Mouse (Mus musculus) lung, adult 2 months (tissue): ENCODE measurements around the gene Gpr21. TPM values are rescaled to one million over a fixed set of nuclear protein-coding genes. Genes with fewer than 3 reads are reported as not detected.

Experiments used
- DNase-seq: peaks from one replicate; pipeline ENCODE4 v3.0.0; 2022
- H3K4me1 ChIP-seq: fragments of 200-500 bp; 2 replicates; pipeline ENCODE4 v1.6.1; 2011; ENCODE audit warnings: low read length; ENCODE audit not compliant: control insufficient read depth, insufficient read depth
- H3K4me3 ChIP-seq: fragments of 200-500 bp; replicated peaks from 2 replicates; pipeline ENCODE3; 2011; ENCODE audit warnings: low read depth, mild to moderate bottlenecking, control low read depth, low read length; ENCODE audit errors: extremely low read depth
- CTCF ChIP-seq: fragments of 200-500 bp; IDR thresholded peaks from 2 replicates; pipeline ENCODE4 v1.5.1; 2011; ENCODE audit warnings: mild to moderate bottlenecking, low read length, control low read depth; ENCODE audit not compliant: insufficient read depth
- POLR2A ChIP-seq: fragments of 200-500 bp; IDR thresholded peaks from 2 replicates; pipeline ENCODE4 v1.6.1; 2011; ENCODE audit warnings: low read depth, mild to moderate bottlenecking, control low read depth, low read length, borderline replicate concordance; ENCODE audit errors: extremely low read depth
- WGBS: fragments of 180-500 bp; shearing (Covaris S2); methylation state at CpG from one replicate; pipeline ENCODE4 v1.1.7; 2018; 5-methylcytosine and 5-hydroxymethylcytosine counted together
- polyA plus RNA-seq: library from polyadenylated mRNA; depleted of rRNA; stranded (reverse); fragments of >200 nt; gene quantifications from 2 replicates; pipeline ENCODE4 v1.2.3, GENCODE M21; 2012

Gpr21 gene
- polyA plus RNA-seq, 1 experiment = 0.73 TPM

DNA sequence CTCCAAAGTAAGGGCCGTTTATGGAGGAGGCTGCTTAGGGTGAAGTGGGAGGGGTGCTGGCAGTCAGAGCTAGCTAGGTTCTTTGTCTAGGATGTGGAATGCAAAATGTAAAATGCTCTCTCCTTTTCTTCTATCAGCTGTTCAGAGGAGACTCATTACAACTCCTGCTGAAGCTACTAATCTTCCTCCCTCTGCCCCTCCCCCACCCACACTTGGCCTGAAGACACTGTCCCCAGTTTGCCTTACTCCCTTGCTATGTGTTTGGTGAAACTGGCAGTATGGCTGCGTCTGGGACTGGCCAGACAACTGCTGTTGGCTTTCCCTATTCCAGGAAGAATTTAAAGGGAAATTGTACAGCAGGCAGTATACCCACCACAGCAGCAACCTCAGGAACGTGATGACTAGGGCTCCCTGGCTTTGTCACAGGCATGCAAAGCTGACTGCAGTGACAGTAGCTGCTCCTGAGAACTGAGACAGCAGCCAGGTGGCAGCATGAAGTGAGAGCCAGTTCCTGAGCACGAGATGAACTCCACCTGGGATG is 860 bp downstream of the Gpr21 start:
- DNase-seq = no peak
- peak overlapping the region; percentile 32 for H3K4me3 ChIP-seq
- no peak for TF ChIP-seq POLR2A
- no peak for TF ChIP-seq CTCF
- WGBS = 45% methylated on average over 4 of the region's 4 CpGs
- peaks cover 3% of the 10 kb centered on the region; the same call in 1 of the 2 replicates for H3K4me1 ChIP-seq

DNA sequence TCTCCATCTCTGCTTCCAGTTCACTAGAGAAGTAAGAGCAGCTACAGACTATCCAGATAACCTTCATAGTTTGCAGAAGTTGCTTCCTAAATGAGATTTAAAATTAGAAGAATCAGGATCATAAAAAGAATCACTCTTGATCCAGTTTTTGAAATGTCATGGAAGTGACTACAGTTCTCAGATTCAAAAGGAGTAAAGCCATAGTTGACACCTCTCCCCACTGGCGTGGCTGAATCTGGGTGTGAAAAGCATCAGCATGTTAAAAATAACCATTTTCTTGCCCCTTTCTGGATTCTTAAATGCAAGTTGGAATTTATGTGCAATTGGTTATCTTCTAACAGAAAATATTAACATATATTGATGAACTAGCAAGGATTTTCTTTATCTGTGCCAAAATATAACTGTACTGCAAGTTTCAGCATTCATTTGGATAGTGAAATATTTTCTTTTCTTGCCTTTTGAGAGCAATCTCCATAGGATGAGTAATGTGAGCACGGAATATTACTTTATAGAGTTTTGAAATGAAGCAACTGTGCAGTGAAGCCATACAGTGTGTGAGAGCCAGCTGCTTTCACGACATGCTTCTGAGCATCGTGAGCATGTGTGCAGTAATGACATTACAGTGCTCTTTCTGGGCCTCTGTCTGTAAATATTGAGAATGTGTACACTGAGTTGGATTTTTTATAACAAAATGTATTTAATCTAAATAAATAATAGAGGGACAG is 2.6 kb downstream of the Gpr21 start:
- 80% methylated on average over 4 of the region's 4 CpGs for WGBS
- no peak for DNase-seq
- H3K4me1 ChIP-seq = peaks cover 3% of the 10 kb centered on the region; the same call in 1 of the 2 replicates

DNA sequence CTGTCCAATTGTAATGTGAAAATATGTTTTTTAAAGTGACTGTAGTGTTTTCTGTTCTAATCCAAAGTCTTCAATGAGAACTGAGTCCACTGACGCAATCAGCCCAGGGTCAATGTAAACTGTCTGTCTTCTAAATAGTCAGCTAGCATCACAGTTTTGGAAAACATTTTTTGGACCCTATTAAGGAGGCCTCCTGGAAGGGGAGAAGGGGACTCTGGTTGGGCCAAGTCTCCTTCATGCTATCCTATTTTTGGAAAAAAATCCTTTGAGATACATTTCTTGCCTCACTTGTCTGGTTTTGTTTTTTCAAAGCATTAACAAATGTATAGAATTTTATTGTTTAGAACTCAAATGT is 3.1 kb downstream of the Gpr21 start:
- WGBS = 80% methylated on average over 1 of the region's 1 CpGs
- Histone ChIP-seq H3K4me3 (no peak overlapping the region), H3K4me1 (peaks cover 3% of the 10 kb centered on the region; the same call in 1 of the 2 replicates)
- TF ChIP-seq CTCF (no peak), POLR2A (no peak)
- no peak for DNase-seq

More for the DNA sequence above, 2.6 kb downstream of the Gpr21 start:
- no peak overlapping the region for H3K4me3 ChIP-seq
- TF ChIP-seq POLR2A = no peak
- TF ChIP-seq CTCF = no peak

DNA sequence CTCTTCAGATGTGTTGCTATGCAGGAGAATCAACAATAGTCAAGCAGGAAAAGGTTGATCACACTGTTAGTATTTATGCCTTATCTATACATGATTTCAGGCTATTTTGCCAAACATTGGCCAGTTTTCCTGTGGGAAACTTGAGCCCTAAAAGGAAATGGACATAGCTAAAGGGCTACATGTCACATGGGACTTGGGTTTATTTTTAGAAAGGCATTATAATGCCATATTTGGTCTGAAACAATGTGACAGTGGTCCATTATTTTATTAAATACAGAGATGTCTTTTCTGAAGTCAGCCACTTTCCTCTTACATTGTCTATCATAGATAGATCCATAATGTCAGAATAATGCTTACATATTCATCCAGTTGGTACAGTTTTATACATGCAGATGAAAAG is 11.5 kb downstream of the Gpr21 start:
- H3K4me3 ChIP-seq = no peak overlapping the region
- TF ChIP-seq POLR2A (no peak), CTCF (no peak)

DNA sequence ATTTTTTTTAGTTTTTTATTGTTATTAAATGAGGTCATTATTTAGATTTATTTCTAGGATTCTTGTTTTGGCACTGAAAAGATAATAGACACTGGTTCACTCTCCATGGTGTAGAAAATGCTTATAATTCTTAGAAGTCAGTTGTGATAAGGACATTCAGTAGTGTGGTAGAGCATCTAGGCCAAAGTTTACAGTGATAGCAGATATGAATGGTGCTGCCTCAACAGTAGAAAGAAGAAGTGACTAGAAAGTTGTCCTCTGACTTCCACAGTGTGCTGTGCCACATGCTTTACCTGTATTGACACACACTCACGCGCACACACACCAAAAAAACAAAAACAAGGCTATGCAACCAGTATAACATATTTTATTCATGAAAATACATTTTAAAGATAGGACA is 13.3 kb downstream of the Gpr21 start:
- H3K4me1 ChIP-seq = peaks cover 2% of the 10 kb centered on the region; the same call in 1 of the 2 replicates
- WGBS = 90% methylated on average over 2 of the region's 2 CpGs
- no peak for TF ChIP-seq POLR2A

More for the DNA sequence above, 11.5 kb downstream of the Gpr21 start:
- no peak for DNase-seq
- H3K4me1 ChIP-seq = peaks cover 2% of the 10 kb centered on the region; the same call in 1 of the 2 replicates

DNA sequence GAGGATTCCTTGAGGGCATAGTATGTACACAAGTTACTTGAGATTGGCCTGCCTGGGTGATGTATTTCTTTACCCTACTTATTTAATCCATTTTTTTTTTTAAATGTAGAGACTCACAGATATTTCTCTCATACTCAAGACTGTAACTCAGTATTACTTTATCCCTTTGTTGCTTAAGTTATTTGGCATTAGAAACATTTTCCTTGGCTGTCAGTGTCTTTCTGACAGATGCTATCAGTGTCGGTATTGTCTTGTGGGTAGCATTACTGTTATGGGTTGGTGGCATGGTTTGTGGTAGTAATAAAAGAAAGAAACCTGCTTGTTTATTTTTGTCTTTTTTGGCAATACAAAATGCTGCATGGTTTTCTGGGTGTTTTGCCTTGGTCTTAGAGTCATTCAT is 14.6 kb downstream of the Gpr21 start:
- WGBS = 40% methylated on average over 1 of the region's 1 CpGs
- no peak for DNase-seq
- Histone ChIP-seq H3K4me3 (no peak overlapping the region), H3K4me1 (peaks cover 2% of the 10 kb centered on the region; the same call in 1 of the 2 replicates)
- TF ChIP-seq CTCF = no peak
- no peak for TF ChIP-seq POLR2A

More for the DNA sequence above, 13.3 kb downstream of the Gpr21 start:
- DNase-seq = no peak
- H3K4me3 ChIP-seq = no peak overlapping the region

DNA sequence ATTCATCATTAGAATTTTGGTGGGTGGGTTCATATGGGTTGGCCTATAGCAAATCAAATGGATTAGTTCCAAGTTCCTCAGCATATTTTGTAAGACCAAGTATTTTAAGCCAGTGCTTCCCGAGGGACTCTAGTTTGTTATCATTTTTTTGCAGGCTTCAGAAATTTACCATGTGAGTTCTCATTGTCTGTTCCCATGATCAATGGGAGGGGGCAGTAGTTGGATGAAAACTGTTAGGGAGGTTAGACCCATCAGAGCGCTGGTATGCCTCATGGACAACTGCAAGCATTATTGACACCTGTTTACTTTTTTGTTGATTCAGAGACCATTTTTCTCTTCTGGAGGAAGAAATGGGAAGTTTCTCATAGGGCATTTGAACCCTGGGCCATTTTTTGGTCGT is 15.5 kb downstream of the Gpr21 start:
- WGBS = 76% methylated on average over 3 of the region's 3 CpGs
- H3K4me3 ChIP-seq = no peak overlapping the region
- peaks cover 2% of the 10 kb centered on the region; the same call in 1 of the 2 replicates for H3K4me1 ChIP-seq
- TF ChIP-seq POLR2A = no peak
- TF ChIP-seq CTCF = no peak
- no peak for DNase-seq

DNA sequence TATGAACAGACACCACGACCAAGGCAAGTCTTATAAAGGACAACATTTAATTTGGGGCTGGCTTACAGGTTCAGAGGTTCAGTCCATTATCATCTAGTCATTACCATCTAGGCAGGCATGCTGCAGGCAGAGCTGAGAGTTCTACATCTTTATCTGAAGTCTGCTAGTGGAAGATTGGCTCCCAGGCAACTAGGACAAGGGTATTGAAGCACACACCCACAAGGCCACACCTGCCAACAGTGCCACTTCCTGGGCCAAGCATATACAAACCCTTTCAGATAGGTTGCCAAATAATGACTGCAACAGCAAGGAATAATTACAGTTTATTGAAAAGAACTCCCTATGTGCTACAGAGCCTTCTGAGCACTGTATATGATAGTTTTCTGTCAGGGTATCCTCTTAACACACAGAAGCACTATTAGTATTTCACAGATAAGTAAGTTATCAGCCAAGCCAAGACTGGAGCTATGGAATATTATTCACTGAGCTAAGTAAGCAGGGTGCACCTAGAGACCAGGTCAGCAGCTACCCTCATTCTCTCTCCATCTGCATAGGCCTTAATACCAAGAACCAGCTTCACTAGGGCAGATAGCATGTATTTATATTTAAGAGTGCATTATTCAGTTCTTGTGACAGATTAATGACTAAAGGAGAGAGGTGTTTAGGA is 33.3 kb downstream of the Gpr21 start:
- H3K4me1 ChIP-seq = no peaks in the 10 kb centered on the region; the same call in 1 of the 2 replicates
- H3K4me3 ChIP-seq = no peak overlapping the region
- DNase-seq = no peak
- no peak for TF ChIP-seq POLR2A
- TF ChIP-seq CTCF = no peak
- 94% methylated on average over 1 of the region's 1 CpGs for WGBS

DNA sequence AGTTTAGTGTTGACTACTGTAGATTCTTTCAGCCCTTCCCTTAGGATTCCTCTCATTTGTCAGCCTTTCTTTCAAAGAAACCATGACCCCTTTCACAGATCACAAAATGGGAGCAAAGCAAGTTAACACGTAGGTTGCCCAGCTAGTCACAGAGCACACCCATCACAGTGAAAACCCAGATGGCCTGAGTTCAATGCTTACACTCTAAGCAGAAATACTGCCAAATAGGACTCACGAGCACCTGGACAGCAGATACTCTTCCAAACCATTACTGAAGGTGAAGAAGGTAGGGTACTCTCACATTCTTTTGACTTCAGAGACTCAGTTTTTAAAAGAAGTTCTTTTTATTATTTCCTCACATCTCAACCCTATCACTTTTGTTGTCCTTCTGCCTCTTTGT is 40.2 kb downstream of the Gpr21 start:
- no peak for DNase-seq
- no peak for TF ChIP-seq POLR2A
- TF ChIP-seq CTCF = no peak
- Histone ChIP-seq H3K4me3 (no peak overlapping the region), H3K4me1 (no peaks in the 10 kb centered on the region)
- WGBS = 78% methylated on average over 2 of the region's 2 CpGs

DNA sequence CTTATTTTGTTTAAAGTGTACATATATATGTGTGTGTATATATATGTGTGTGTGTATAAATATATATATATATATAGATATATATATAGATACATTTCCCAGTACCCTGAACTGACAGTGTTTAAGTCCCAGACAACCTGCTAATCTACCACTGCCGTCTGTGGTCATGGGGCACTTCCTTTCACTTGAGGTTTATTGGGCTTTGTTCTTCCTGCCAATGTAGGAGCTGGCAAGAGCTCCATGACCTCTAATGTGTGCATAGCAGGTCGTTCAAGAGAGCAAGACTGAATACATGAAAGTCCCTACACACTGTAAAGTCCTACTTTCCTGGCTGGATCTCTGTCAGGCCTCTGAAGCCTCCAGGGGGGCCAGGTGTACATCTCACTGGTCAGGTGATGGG is 49.4 kb downstream of the Gpr21 start:
- DNase-seq = no peak
- H3K4me3 ChIP-seq = no peak overlapping the region
- H3K4me1 ChIP-seq = peaks cover 2% of the 10 kb centered on the region
- 20% methylated on average over 2 of the region's 2 CpGs for WGBS
- TF ChIP-seq CTCF = no peak
- TF ChIP-seq POLR2A = no peak
